Mouse (Mus musculus) forebrain, embryonic 10.5 days (tissue): ENCODE results near the gene Fam162a. TPM values are rescaled to one million over a fixed set of nuclear protein-coding genes. Genes with fewer than 3 reads are reported as not detected.
"Not testable (repeated sequence)": the region's sequence is repeated elsewhere in the genome, so short reads cannot be mapped to it uniquely, and the experiment has no call there.

ENCODE experiments used
- DNase-seq: peaks from one replicate; pipeline ENCODE4 v3.0.0-alpha.2; 2017; ENCODE audit warnings: low spot score; ENCODE audit errors: extremely low spot score
- H3K27ac ChIP-seq: fragments of 300-500 bp; sonication (generic); 2 replicates; pipeline ENCODE4 v1.5.1; 2016; ENCODE audit warnings: mild to moderate bottlenecking
- H3K27me3 ChIP-seq: fragments of 300-500 bp; sonication (generic); 2 replicates; pipeline ENCODE4 v1.6.1; 2016; ENCODE audit warnings: mild to moderate bottlenecking; ENCODE audit not compliant: poor library complexity, severe bottlenecking
- H3K36me3 ChIP-seq: fragments of 300-500 bp; sonication (generic); replicated peaks from 2 replicates; pipeline ENCODE4 v1.6.1; 2016; ENCODE audit warnings: mild to moderate bottlenecking, moderate library complexity
- H3K4me1 ChIP-seq: fragments of 300-500 bp; sonication (generic); 2 replicates; pipeline ENCODE4 v1.6.1; 2016
- H3K4me3 ChIP-seq: fragments of 300-500 bp; sonication (generic); 2 replicates; pipeline ENCODE4 v1.5.1; 2016; ENCODE audit warnings: mild to moderate bottlenecking, moderate library complexity
- H3K9me3 ChIP-seq: fragments of 300-500 bp; sonication (generic); 2 replicates; pipeline ENCODE4 v1.6.1; 2016; ENCODE audit warnings: mild to moderate bottlenecking, moderate library complexity
- WGBS: fragments of 180-500 bp; shearing (Covaris S2); methylation state at CpG from one replicate; pipeline ENCODE4 v1.1.7; 2016; 5-methylcytosine and 5-hydroxymethylcytosine counted together
- polyA plus RNA-seq: library from polyadenylated mRNA; unstranded; fragments of >200 nt; fragmentation: Nextera tagmentation; extraction: Ambion mirVana; gene quantifications from 2 replicates; pipeline ENCODE4 v1.2.1, GENCODE M21; 2016

Fam162a gene
- polyA plus RNA-seq, 1 experiment from 2014 or later: 369 TPM

DNA sequence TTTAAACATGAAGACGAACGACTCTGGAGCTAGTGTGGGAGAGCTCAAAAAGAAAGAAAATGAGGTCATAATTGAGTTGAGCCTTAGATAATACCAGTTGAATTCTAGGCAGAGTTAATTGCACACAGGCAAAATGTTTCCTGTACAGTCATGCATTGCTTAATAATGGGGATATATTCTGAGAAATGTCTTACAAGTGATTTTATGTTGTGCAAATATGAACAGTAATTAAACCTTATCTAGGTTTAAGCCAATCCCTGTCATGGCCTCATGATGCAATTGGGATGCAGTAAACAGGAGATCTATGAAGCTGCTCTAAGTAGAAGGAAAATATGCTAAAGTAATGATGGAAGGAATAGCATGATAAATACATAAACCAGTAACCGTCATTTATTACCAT lies 3.4 kb upstream of the Fam162a start:
- Histone ChIP-seq H3K27me3 (no peaks in the 10 kb centered on the region), H3K4me1 (peaks cover 11% of the 10 kb centered on the region), H3K4me3 (no peak overlapping the region), H3K36me3 (peaks cover 14% of the 10 kb centered on the region), H3K9me3 (no peaks in the 10 kb centered on the region), H3K27ac (no peak overlapping the region)
- no peak for DNase-seq
- 94% methylated on average over 3 of the region's 3 CpGs for WGBS

DNA sequence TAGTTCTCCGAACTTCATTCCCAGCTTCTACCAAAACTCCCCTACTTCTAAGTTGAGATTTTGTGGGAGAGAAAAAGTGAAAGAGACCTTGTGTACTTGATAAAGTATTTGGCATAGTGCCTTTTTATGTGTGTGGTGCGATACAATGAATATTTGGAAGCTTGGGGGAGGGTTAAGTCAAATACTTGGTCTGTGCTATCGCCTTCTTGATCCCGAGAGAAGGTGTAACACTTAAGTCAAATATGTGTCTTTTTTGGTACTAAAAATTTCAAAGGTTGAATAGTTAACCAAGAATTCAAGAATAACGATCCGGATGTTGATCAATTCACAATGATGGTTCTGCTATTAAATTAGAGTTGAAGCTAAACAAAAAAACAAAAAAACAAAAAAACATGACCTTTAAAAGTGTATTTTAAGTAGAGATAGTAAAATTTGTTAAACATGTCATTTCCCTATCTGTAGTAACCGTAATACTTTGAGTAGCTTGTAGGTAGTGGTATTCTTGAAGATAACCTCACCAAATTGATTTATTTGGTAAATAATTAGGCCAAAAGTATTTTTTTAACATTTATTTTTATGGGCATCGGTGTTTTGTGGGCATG lies 1.1 kb upstream of the Fam162a start:
- 31% methylated on average over 8 of the region's 8 CpGs for WGBS

DNA sequence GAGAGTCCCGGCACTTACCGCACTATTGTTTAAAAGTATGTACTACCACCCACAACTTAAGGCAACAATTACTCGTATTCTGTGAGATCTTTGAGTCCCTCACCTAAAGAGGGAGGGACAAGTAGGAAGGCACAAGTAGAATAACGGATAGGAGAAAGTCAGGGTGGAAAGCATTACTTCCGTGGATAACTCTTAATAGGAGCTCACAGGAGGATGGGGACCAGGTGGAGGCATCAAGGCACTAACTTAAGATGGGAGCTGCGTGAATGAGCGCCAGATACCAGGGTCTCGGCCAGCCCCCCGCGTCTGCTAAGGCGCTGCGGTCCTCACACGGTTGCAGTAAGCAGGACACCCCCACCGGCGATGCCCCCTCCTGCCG lies 334 bp downstream of the Fam162a start:
- DNase-seq: no peak
- no peaks in the 10 kb centered on the region for H3K9me3 ChIP-seq
- WGBS: under 1% methylated on average over 16 of the region's 16 CpGs
- peak overlapping the region; percentile 99 for H3K27ac ChIP-seq
- H3K4me1 ChIP-seq: peaks cover 32% of the 10 kb centered on the region
- H3K36me3 ChIP-seq: peaks cover 33% of the 10 kb centered on the region
- H3K27me3 ChIP-seq: no peaks in the 10 kb centered on the region
- peak overlapping the region; percentile 62 for H3K4me3 ChIP-seq

More for the DNA sequence above, 1.1 kb upstream of the Fam162a start:
- no peak for DNase-seq
- Histone ChIP-seq H3K4me3 (peak overlapping the region; percentile 62), H3K27me3 (no peaks in the 10 kb centered on the region), H3K9me3 (no peaks in the 10 kb centered on the region), H3K4me1 (peaks cover 32% of the 10 kb centered on the region), H3K36me3 (peaks cover 27% of the 10 kb centered on the region), H3K27ac (peak overlapping the region; percentile 99)

DNA sequence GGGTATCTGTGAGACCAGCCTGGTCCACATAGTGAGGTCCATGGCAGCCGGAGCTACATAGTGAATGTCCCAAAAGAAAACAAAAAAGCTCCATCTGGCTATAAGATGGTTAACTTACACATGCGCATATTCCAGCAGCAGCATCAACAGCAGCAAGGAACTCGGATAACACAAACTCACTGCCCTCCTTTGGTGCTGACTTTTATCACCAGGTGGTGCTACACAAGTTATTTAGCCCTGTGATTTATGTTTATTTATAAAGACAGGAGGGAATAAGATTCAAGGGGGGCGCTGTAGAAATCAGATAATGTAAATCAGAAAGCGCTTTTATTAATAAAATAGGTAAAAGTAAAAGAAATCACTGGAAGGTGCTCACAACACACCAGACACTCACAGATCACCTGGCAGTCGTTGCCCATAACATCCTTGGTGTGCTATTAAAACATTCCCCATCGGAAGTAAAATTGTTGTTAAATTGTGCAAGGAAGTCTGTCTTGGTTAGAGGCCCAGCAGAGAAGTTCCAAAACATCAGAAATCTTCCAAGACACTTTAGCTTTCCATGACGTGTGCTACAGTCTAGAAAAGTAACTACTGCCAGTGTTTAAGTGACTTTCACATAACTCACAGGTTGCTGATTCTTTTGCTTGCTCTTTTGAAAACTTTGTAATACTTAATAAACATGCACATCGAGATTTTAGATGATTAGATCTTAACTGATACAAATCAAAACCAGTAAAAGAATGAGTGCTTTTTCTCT lies 1.4 kb downstream of the Fam162a start:
- Histone ChIP-seq H3K9me3 (no peaks in the 10 kb centered on the region), H3K27me3 (no peaks in the 10 kb centered on the region), H3K4me3 (peak overlapping the region; percentile 62), H3K36me3 (peaks cover 37% of the 10 kb centered on the region), H3K27ac (peak overlapping the region; percentile 99), H3K4me1 (peaks cover 32% of the 10 kb centered on the region)
- DNase-seq: no peak
- WGBS: 53% methylated on average over 9 of the region's 9 CpGs

DNA sequence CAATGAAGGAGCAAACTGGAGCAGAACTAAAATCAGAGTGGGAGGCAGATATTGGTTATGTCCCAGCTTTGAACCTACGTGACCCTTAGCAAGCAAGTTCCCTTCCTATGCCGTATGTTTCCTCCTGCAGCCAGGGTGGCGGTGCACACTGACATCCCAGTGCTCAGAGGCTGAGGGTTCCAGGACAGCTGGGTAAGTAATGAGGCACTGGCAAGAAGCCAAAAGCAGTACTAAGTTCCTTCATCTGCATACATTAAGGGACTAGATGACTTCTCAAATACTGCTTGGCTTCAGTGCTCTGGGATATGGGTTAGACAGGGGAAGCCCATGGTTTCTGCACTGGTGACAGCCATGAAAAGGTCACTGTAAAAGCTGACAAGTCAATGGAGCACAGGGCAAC lies 3.0 kb downstream of the Fam162a start:
- peaks cover 34% of the 10 kb centered on the region for H3K36me3 ChIP-seq
- WGBS: 94% methylated on average over 3 of the region's 3 CpGs
- H3K9me3 ChIP-seq: no peaks in the 10 kb centered on the region
- DNase-seq: no peak
- no peaks in the 10 kb centered on the region for H3K27me3 ChIP-seq
- no peak overlapping the region for H3K4me3 ChIP-seq
- no peak overlapping the region for H3K27ac ChIP-seq
- peaks cover 32% of the 10 kb centered on the region for H3K4me1 ChIP-seq

DNA sequence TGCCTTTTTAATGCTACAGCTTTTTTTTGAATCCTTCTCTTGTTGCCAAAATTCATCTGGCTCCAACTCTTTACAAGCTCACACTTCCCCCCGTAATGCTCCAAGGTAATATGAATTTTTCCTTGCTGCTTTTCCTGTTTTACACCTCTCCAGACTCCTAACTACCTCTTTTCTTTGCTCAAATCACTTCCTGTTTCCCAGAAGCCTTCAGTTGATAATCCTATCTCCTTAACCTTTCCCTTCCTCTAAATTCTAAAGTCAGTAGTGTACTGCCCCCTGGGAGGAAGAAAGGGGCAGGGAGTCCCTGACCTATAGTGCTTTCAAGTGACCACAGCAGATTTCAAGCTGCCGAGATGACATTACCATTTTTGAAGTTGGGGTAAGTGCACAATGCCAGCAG lies 3.7 kb downstream of the Fam162a start:
- H3K4me3 ChIP-seq: no peak overlapping the region
- no peaks in the 10 kb centered on the region for H3K9me3 ChIP-seq
- peaks cover 38% of the 10 kb centered on the region for H3K36me3 ChIP-seq
- H3K27me3 ChIP-seq: no peaks in the 10 kb centered on the region
- 81% methylated on average over 2 of the region's 2 CpGs for WGBS
- no peak for DNase-seq
- no peak overlapping the region for H3K27ac ChIP-seq
- H3K4me1 ChIP-seq: peaks cover 29% of the 10 kb centered on the region

DNA sequence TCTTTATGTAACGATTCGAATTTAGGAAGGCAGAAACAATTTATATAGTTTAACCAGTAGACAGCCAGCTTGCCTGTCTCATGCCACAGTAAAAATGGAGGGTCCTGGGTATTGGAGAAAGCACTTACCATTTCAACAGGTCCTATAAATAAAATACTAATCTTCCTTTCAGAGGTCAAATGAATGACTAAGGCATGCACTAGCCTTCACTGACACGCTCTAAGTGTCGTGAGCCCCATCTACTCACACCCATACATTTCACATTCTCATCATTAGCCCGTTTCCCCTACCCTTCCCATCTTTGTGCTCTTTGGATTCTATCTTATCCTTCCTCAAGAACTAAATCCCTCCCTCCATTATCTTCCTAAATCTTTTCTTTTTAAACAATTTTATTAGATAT lies 6.5 kb downstream of the Fam162a start:
- Histone ChIP-seq H3K36me3 (peaks cover 52% of the 10 kb centered on the region), H3K4me3 (no peak overlapping the region), H3K4me1 (peaks cover 22% of the 10 kb centered on the region), H3K9me3 (no peaks in the 10 kb centered on the region), H3K27me3 (no peaks in the 10 kb centered on the region), H3K27ac (no peak overlapping the region)
- WGBS: 92% methylated on average over 5 of the region's 5 CpGs
- no peak for DNase-seq

DNA sequence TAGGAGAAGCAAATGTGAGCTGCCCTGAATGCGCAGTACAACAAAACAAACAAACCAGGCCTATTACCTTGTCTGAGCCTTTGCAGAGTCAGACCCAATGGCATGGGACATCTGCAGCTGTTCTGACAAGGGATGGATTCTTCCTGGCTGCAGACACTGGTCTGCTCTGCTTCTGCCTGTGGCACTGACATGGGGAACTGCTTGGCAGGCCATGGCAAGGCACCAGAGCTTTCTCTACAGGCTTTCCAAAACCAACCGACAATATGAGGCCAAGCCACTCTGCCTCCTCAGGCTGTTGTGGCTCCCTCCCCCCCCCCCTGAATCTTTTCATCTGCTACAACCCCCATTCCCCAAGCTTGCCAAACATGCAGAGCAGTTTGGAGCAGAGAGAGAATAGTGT lies 8.1 kb downstream of the Fam162a start:
- 77% methylated on average over 2 of the region's 2 CpGs for WGBS
- H3K4me3 ChIP-seq: no peak overlapping the region
- no peaks in the 10 kb centered on the region for H3K27me3 ChIP-seq
- peaks cover 44% of the 10 kb centered on the region for H3K36me3 ChIP-seq
- no peak for DNase-seq
- peaks cover 6% of the 10 kb centered on the region for H3K4me1 ChIP-seq
- no peaks in the 10 kb centered on the region for H3K9me3 ChIP-seq
- no peak overlapping the region for H3K27ac ChIP-seq

DNA sequence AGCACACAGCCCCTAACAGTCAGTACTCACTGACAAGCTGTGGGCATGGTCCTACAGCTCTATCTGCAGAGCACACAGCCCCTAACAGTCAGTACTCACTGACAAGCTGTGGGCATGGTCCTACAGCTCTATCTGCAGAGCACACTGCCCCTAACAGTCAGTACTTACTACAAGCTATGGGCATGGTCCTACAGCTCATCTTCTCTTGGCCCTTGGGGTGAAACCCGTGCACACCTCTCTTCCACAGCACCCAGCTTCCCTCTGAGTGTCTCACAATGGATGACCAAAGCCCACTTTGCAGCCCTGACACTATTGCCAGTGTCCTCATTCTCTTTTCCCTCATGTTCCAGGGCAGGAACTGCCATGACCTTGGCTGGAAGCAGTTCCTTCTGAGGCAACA lies 8.9 kb downstream of the Fam162a start:
- H3K36me3 ChIP-seq: peaks cover 37% of the 10 kb centered on the region
- not testable (repeated sequence) for H3K4me1 ChIP-seq, DNase-seq, H3K27ac ChIP-seq, H3K9me3 ChIP-seq, H3K27me3 ChIP-seq, H3K4me3 ChIP-seq
- WGBS: 86% methylated on average over 1 of the region's 1 CpGs

DNA sequence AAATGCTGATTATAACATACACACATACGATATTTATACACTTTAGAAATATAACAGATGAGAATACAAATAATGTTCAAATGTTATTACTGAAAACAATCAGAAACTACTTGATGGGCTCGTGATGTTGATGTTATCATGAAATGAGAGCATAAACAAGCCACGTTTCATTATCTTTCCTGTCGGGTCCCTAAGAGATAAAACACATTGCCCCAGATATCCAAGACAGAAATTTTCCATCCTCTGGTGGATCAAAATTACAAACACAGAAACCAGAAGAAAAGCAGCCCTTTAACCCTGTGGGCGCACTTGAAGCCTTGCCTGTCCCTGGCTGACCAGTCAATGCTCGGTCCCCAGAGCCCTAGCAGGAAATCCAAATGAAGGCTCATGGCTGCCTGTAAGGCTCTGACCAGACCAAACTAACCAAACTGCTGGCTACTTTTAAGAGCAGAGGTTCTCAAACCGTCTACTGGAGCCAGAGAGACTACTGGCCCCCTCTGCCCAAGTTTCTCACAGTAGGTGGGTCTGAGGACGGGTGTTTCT lies 13.4 kb downstream of the Fam162a start:
- H3K27me3 ChIP-seq: no peaks in the 10 kb centered on the region
- H3K4me3 ChIP-seq: no peak overlapping the region
- no peak for DNase-seq
- H3K4me1 ChIP-seq: no peaks in the 10 kb centered on the region
- WGBS: 89% methylated on average over 8 of the region's 8 CpGs
- peaks cover 52% of the 10 kb centered on the region for H3K36me3 ChIP-seq
- no peak overlapping the region for H3K27ac ChIP-seq
- H3K9me3 ChIP-seq: no peaks in the 10 kb centered on the region

DNA sequence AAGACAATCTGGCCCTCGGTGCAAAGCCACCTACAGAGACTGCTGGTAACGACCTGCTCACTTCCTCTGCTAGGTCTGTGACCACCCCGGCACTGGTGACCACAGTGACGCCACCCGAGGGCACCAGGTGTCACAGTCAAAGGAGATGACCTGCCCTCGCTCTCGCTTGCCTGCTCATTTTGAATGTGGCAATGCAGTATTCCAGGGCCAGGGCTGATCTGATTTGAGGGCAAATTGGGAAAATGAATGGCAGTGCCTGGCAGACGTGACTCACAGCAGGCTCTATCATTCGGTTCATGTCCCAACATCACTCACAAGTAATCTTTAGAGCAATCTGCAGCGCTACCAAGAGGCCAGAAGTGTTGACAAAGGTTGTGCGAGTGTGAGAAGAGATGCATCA lies 15.0 kb downstream of the Fam162a start:
- Histone ChIP-seq H3K4me3 (no peak overlapping the region), H3K36me3 (peaks cover 59% of the 10 kb centered on the region), H3K27ac (no peak overlapping the region), H3K4me1 (no peaks in the 10 kb centered on the region), H3K9me3 (no peaks in the 10 kb centered on the region), H3K27me3 (no peaks in the 10 kb centered on the region)
- DNase-seq: no peak
- 85% methylated on average over 11 of the region's 11 CpGs for WGBS

DNA sequence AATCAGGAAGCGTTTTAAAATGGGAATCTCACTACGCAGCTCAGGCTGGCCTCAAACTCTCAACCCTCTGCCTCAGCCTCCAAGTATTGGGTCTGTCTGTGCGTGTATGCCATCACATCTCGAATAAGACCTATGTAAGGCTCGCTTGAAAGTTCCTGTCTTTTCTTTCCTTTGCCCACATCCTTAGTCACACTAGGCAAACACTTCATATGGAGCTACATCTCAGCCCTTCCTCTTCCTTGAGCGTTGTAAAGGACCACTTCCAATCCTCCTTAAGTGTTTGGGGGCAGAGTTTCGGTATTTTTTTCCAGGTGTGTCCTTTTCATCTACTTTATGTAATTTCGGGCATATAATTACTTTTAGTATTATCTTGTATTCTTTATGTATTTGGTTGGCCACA lies 16.5 kb downstream of the Fam162a start:
- Histone ChIP-seq H3K9me3 (no peaks in the 10 kb centered on the region), H3K36me3 (peaks cover 66% of the 10 kb centered on the region), H3K27ac (no peak overlapping the region), H3K4me1 (no peaks in the 10 kb centered on the region), H3K27me3 (no peaks in the 10 kb centered on the region), H3K4me3 (no peak overlapping the region)
- 96% methylated on average over 8 of the region's 8 CpGs for WGBS
- no peak for DNase-seq

DNA sequence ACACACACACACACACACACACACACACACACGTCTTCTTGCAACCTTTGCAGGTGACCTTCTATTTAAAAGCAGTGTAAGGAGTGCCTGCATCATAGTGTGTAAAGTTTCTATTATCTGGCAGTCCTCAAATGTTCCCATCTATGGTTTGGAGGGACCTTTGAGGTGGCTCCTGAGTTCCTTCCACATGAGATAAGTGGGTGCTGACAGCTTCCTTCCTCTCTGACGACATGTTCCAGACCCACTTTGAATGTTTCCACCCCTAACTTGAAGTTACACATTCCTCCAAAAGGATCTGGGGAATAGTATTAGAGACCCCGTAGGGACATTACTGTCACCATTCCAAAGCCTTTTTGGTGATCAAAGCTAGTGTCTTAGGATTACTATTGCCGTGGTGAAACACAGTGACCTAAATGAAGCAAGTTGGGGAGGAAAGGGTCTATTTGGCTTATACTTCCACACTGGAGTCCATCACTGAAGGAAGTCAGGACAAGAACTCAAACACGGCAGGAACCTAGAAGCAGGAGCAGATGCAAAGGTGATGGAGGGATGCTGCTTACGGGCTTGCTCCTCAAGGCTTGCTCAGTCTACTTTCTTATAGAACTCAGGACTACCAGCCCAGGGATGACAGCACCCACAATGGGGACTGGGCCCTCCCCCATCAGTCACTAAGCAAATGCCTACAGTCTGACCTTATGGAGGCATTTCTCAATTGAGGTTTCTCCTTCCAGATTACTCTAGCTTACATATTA lies 17.7 kb downstream of the Fam162a start:
- H3K36me3 ChIP-seq: peaks cover 78% of the 10 kb centered on the region
- 96% methylated on average over 6 of the region's 6 CpGs for WGBS
- DNase-seq: no peak

More for the DNA sequence above, 17.7 kb downstream of the Fam162a start:
- no peaks in the 10 kb centered on the region for H3K4me1 ChIP-seq
- no peaks in the 10 kb centered on the region for H3K9me3 ChIP-seq
- H3K27me3 ChIP-seq: no peaks in the 10 kb centered on the region
- H3K4me3 ChIP-seq: no peak overlapping the region
- no peak overlapping the region for H3K27ac ChIP-seq
